Mouse (Mus musculus): ENCODE data around the gene Ppy. TPM values are rescaled to one million over a fixed set of nuclear protein-coding genes. Genes with fewer than 3 reads are reported as not detected.
A peak's percentile ranks its signal among the peaks of the same experiment; 100 is the strongest.

Ppy gene
- total and polyA plus RNA-seq, 3 experiments, result not detected

- TF ChIP-seq JUND (IDR thresholded peaks at IDR 0.05; ENCODE audit: low read depth, low read length) (no peak), POLR2AphosphoS2 (IDR thresholded peaks at IDR 0.05; ENCODE audit: low read length) (no peak), MAFK (IDR thresholded peaks at IDR 0.05; ENCODE audit: borderline replicate concordance, low read depth, low read length) (no peak), ELF1 (IDR thresholded peaks at IDR 0.05; ENCODE audit: low read depth, low read length) (peak; percentile 24; the same call in 1 of the 2 replicates), ZC3H11A (IDR thresholded peaks at IDR 0.05; ENCODE audit: low read depth, low read length) (no peak), NELFE (IDR thresholded peaks at IDR 0.05; ENCODE audit: low read depth, low read length) (no peak), TAL1 (IDR thresholded peaks at IDR 0.05; ENCODE audit: low read length) (no peak), USF2 (IDR thresholded peaks at IDR 0.05; ENCODE audit: borderline replicate concordance in 1 of 2, insufficient read depth in 1 of 2, low read depth in 1 of 2, low read length in 2 of 2) (no peak), POLR2A (IDR thresholded peaks at IDR 0.05; ENCODE audit: control insufficient read depth in 1 of 2, insufficient read depth in 1 of 2, low read depth in 1 of 2, low read length in 2 of 2, poor library complexity in 1 of 2) (peak in 1 of 2 experiments; percentile 54; a peak in 1 of 4 replicates), MXI1 (IDR thresholded peaks at IDR 0.05; ENCODE audit: low read depth, low read length) (peak; percentile 74), UBTF (IDR thresholded peaks at IDR 0.05; ENCODE audit: borderline replicate concordance, insufficient read depth, low read depth, low read length) (0 out of 2 replicates have a peak, but pooled peaks have one; percentile 76)
These were observed 13.9 kb downstream of the Ppy start (continued) for GRCm38 (mm10) chr11:102087081-102087751.

- Histone ChIP-seq H3K36me3 (ENCODE audit: control insufficient read depth in 1 of 2, insufficient read depth in 2 of 2, low read length in 2 of 2) (peaks cover 0 to 10% of the 10 kb centered on the region in 2 experiments; a peak in 2 of 4 replicates), H3K4me1 (ENCODE audit: control insufficient read depth in 1 of 2, insufficient read depth in 2 of 2, low read length in 2 of 2) (peaks cover 5 to 12% of the 10 kb centered on the region in 2 experiments; a peak in 3 of 4 replicates), H3K4me3 (ENCODE audit: control insufficient read depth in 1 of 2, insufficient read depth in 1 of 2, low read depth in 2 of 2, low read length in 2 of 2) (no peak overlapping the region), H3K9ac (ENCODE audit: control insufficient read depth, low read depth, low read length, poor library complexity, severe bottlenecking) (no peak overlapping the region), H3K79me2 (ENCODE audit: control insufficient read depth, insufficient read depth, low read length, poor library complexity) (peaks cover 2% of the 10 kb centered on the region; the same call in 1 of the 2 replicates), H3K9me3 (replicated peaks; ENCODE audit: insufficient read depth, low read length) (no peaks in the 10 kb centered on the region), H3K27ac (ENCODE audit: control insufficient read depth, low read depth, low read length) (no peak overlapping the region), H3K27me3 (ENCODE audit: control insufficient read depth in 1 of 2, insufficient read depth in 2 of 2, low read length in 2 of 2) (no peaks in the 10 kb centered on the region)
- TF ChIP-seq E2F4 (IDR thresholded peaks at IDR 0.05; ENCODE audit: borderline replicate concordance, low read depth, low read length) (no peak), CTCF (IDR thresholded peaks at IDR 0.05 in 2 of 3, conservative IDR thresholded peaks at IDR 0.05 in 1 of 3; ENCODE audit: control insufficient read depth in 1 of 3, insufficient read depth in 1 of 3, low read depth in 2 of 3, low read length in 3 of 3, poor library complexity in 1 of 3, severe bottlenecking in 1 of 3) (peak; percentile 6 to 15 (median 9); a peak in 2 of 6 replicates)
- peak; percentile 46 for DNase-seq (ENCODE audit: low read depth, low spot score)
These were observed 14.8 kb downstream of the Ppy start for GRCm38 (mm10) chr11:102086331-102086730.

GRCm38 (mm10) chr11:102084159-102084558, 17.0 kb downstream of the Ppy start:
- Histone ChIP-seq H3K27me3 (ENCODE audit: control insufficient read depth in 1 of 2, insufficient read depth in 2 of 2, low read length in 2 of 2) (no peaks in the 10 kb centered on the region), H3K4me1 (ENCODE audit: control insufficient read depth in 1 of 2, insufficient read depth in 2 of 2, low read length in 2 of 2) (peaks cover 0 to 7% of the 10 kb centered on the region in 2 experiments; a peak in 1 of 4 replicates), H3K9ac (ENCODE audit: control insufficient read depth, low read depth, low read length, poor library complexity, severe bottlenecking) (no peak overlapping the region), H3K27ac (ENCODE audit: control insufficient read depth, low read depth, low read length) (no peak overlapping the region), H3K9me3 (replicated peaks; ENCODE audit: insufficient read depth, low read length) (no peaks in the 10 kb centered on the region), H3K36me3 (ENCODE audit: control insufficient read depth in 1 of 2, insufficient read depth in 2 of 2, low read length in 2 of 2) (peaks cover 0 to 4% of the 10 kb centered on the region in 2 experiments; a peak in 1 of 4 replicates), H3K4me3 (ENCODE audit: control insufficient read depth in 1 of 2, insufficient read depth in 1 of 2, low read depth in 2 of 2, low read length in 2 of 2) (no peak overlapping the region), H3K79me2 (ENCODE audit: control insufficient read depth, insufficient read depth, low read length, poor library complexity) (peaks cover 2% of the 10 kb centered on the region; the same call in 1 of the 2 replicates)
- DNase-seq (ENCODE audit: low read depth, low spot score), result no peak
- TF ChIP-seq ETS1 (IDR thresholded peaks at IDR 0.05; ENCODE audit: low read depth, low read length), result no peak
- TF ChIP-seq CTCF (IDR thresholded peaks at IDR 0.05 in 2 of 3, conservative IDR thresholded peaks at IDR 0.05 in 1 of 3; ENCODE audit: control insufficient read depth in 1 of 3, insufficient read depth in 1 of 3, low read depth in 2 of 3, low read length in 3 of 3, poor library complexity in 1 of 3, severe bottlenecking in 1 of 3), result no peak
- TF ChIP-seq SMC3 (IDR thresholded peaks at IDR 0.05; ENCODE audit: low read depth, low read length), result no peak
- TF ChIP-seq MYC (IDR thresholded peaks at IDR 0.05; ENCODE audit: low read depth, low read length), result no peak
- TF ChIP-seq RCOR1 (IDR thresholded peaks at IDR 0.05; ENCODE audit: low read depth, low read length), result no peak
- TF ChIP-seq SIN3A (IDR thresholded peaks at IDR 0.05; ENCODE audit: low read length), result no peak
- TF ChIP-seq ELF1 (IDR thresholded peaks at IDR 0.05; ENCODE audit: low read depth, low read length), result no peak
- TF ChIP-seq MAZ (IDR thresholded peaks at IDR 0.05; ENCODE audit: low read depth, low read length), result no peak
- TF ChIP-seq GATA1 (IDR thresholded peaks at IDR 0.05; ENCODE audit: low read depth, low read length), result no peak
- no peak for TF ChIP-seq JUND (IDR thresholded peaks at IDR 0.05; ENCODE audit: low read depth, low read length)
- no peak for TF ChIP-seq MXI1 (IDR thresholded peaks at IDR 0.05; ENCODE audit: low read depth, low read length)
- no peak for TF ChIP-seq TCF12 (IDR thresholded peaks at IDR 0.05; ENCODE audit: low read depth, low read length)

Measured in MEL (cell line).